Mouse (Mus musculus): ENCODE results near the gene Dmrta2. TPM values are rescaled to one million over a fixed set of nuclear protein-coding genes. Genes with fewer than 3 reads are reported as not detected.

Gene Dmrta2
- polyA plus RNA-seq, 1 experiment = 0.75 TPM

GRCm38 (mm10) chr4:109945554-109945953, 32.3 kb upstream of the Dmrta2 start:
- Histone ChIP-seq H3K27ac (ENCODE audit: insufficient read depth, low read length) (no peak overlapping the region), H3K27me3 (ENCODE audit: control insufficient read depth, insufficient read depth, low read length, poor library complexity, severe bottlenecking) (no peaks in the 10 kb centered on the region), H3K9ac (ENCODE audit: low read depth, poor library complexity, severe bottlenecking) (no peak overlapping the region), H3K4me3 (ENCODE audit: low read depth, low read length) (no peak overlapping the region), H3K36me3 (ENCODE audit: control insufficient read depth, insufficient read depth, low read length, poor library complexity, severe bottlenecking) (no peaks in the 10 kb centered on the region), H3K9me3 (replicated peaks; ENCODE audit: control insufficient read depth, insufficient read depth, low read length, poor library complexity, severe bottlenecking) (no peaks in the 10 kb centered on the region), H3K4me1 (ENCODE audit: control insufficient read depth, insufficient read depth, low read length) (no peaks in the 10 kb centered on the region)
- TF ChIP-seq CTCF (IDR thresholded peaks at IDR 0.05; ENCODE audit: low read depth, low read length) (no peak), POLR2A (IDR thresholded peaks at IDR 0.05; ENCODE audit: insufficient read depth, low read length) (no peak), EP300 (IDR thresholded peaks at IDR 0.05; ENCODE audit: insufficient read depth, low read depth, low read length) (no peak)

DNA sequence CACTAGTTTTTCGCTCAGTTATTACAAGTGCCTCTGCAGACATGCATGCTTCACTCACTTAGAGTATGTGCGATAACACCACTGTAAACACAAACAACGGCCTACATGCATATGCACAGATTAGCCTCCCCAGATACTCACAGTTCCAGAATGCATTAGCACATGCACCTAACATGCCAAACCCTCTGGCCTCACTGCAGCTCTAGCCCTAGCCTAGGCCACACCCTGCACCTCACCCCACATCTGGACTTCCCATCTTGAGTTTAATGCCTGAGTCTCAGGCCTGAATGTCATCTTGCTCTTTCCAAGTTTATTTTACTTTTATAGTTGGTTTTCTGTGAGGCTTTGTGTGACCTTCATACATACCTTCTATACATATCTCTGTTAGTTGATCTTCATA, 28.5 kb upstream of the Dmrta2 start:
- H3K4me3 ChIP-seq (ENCODE audit: low read depth, low read length) = no peak overlapping the region
- no peak overlapping the region for H3K27ac ChIP-seq (ENCODE audit: insufficient read depth, low read length)

GRCm38 (mm10) chr4:109953509-109953908, 24.3 kb upstream of the Dmrta2 start:
- H3K9ac ChIP-seq (ENCODE audit: low read depth, poor library complexity, severe bottlenecking) = no peak overlapping the region
- H3K36me3 ChIP-seq (ENCODE audit: control insufficient read depth, insufficient read depth, low read length, poor library complexity, severe bottlenecking) = no peaks in the 10 kb centered on the region
- no peaks in the 10 kb centered on the region for H3K9me3 ChIP-seq (replicated peaks; ENCODE audit: control insufficient read depth, insufficient read depth, low read length, poor library complexity, severe bottlenecking)
- H3K4me3 ChIP-seq (ENCODE audit: low read depth, low read length) = no peak overlapping the region
- H3K27ac ChIP-seq (ENCODE audit: insufficient read depth, low read length) = no peak overlapping the region
- H3K27me3 ChIP-seq (ENCODE audit: control insufficient read depth, insufficient read depth, low read length, poor library complexity, severe bottlenecking) = no peaks in the 10 kb centered on the region
- TF ChIP-seq EP300 (IDR thresholded peaks at IDR 0.05; ENCODE audit: insufficient read depth, low read depth, low read length) = no peak
- TF ChIP-seq POLR2A (IDR thresholded peaks at IDR 0.05; ENCODE audit: insufficient read depth, low read length) = no peak
- no peak for TF ChIP-seq CTCF (IDR thresholded peaks at IDR 0.05; ENCODE audit: low read depth, low read length)
- no peaks in the 10 kb centered on the region for H3K4me1 ChIP-seq (ENCODE audit: control insufficient read depth, insufficient read depth, low read length)

More for the DNA sequence above, 28.5 kb upstream of the Dmrta2 start:
- Histone ChIP-seq H3K9ac (ENCODE audit: low read depth, poor library complexity, severe bottlenecking) (no peak overlapping the region), H3K4me1 (ENCODE audit: control insufficient read depth, insufficient read depth, low read length) (no peaks in the 10 kb centered on the region), H3K9me3 (replicated peaks; ENCODE audit: control insufficient read depth, insufficient read depth, low read length, poor library complexity, severe bottlenecking) (no peaks in the 10 kb centered on the region), H3K27me3 (ENCODE audit: control insufficient read depth, insufficient read depth, low read length, poor library complexity, severe bottlenecking) (no peaks in the 10 kb centered on the region), H3K36me3 (ENCODE audit: control insufficient read depth, insufficient read depth, low read length, poor library complexity, severe bottlenecking) (no peaks in the 10 kb centered on the region)
- TF ChIP-seq CTCF (IDR thresholded peaks at IDR 0.05; ENCODE audit: low read depth, low read length) (no peak), POLR2A (IDR thresholded peaks at IDR 0.05; ENCODE audit: insufficient read depth, low read length) (no peak), EP300 (IDR thresholded peaks at IDR 0.05; ENCODE audit: insufficient read depth, low read depth, low read length) (no peak)

- H3K27ac ChIP-seq (ENCODE audit: insufficient read depth, low read length) = no peak overlapping the region
- no peak overlapping the region for H3K9ac ChIP-seq (ENCODE audit: low read depth, poor library complexity, severe bottlenecking)
These were observed 17.5 kb upstream of the Dmrta2 start for GRCm38 (mm10) chr4:109960201-109960935.

GRCm38 (mm10) chr4:109963570-109964279, 14.1 kb upstream of the Dmrta2 start:
- TF ChIP-seq EP300 (IDR thresholded peaks at IDR 0.05; ENCODE audit: insufficient read depth, low read depth, low read length) = no peak
- TF ChIP-seq CTCF (IDR thresholded peaks at IDR 0.05; ENCODE audit: low read depth, low read length) = no peak
- TF ChIP-seq POLR2A (IDR thresholded peaks at IDR 0.05; ENCODE audit: insufficient read depth, low read length) = no peak
- H3K27ac ChIP-seq (ENCODE audit: insufficient read depth, low read length) = no peak overlapping the region
- H3K9me3 ChIP-seq (replicated peaks; ENCODE audit: control insufficient read depth, insufficient read depth, low read length, poor library complexity, severe bottlenecking) = no peaks in the 10 kb centered on the region
- 0 out of 2 replicates have a peak, but pooled peaks cover 7% of the 10 kb centered on the region for H3K36me3 ChIP-seq (ENCODE audit: control insufficient read depth, insufficient read depth, low read length, poor library complexity, severe bottlenecking)
- H3K27me3 ChIP-seq (ENCODE audit: control insufficient read depth, insufficient read depth, low read length, poor library complexity, severe bottlenecking) = no peaks in the 10 kb centered on the region
- no peak overlapping the region for H3K9ac ChIP-seq (ENCODE audit: low read depth, poor library complexity, severe bottlenecking)
- no peaks in the 10 kb centered on the region for H3K4me1 ChIP-seq (ENCODE audit: control insufficient read depth, insufficient read depth, low read length)
- H3K4me3 ChIP-seq (ENCODE audit: low read depth, low read length) = no peak overlapping the region

More at GRCm38 (mm10) chr4:109960201-109960935, 17.5 kb upstream of the Dmrta2 start:
- H3K27me3 ChIP-seq (ENCODE audit: control insufficient read depth, insufficient read depth, low read length, poor library complexity, severe bottlenecking) = no peaks in the 10 kb centered on the region
- no peak for TF ChIP-seq CTCF (IDR thresholded peaks at IDR 0.05; ENCODE audit: low read depth, low read length)
- no peak for TF ChIP-seq POLR2A (IDR thresholded peaks at IDR 0.05; ENCODE audit: insufficient read depth, low read length)
- TF ChIP-seq EP300 (IDR thresholded peaks at IDR 0.05; ENCODE audit: insufficient read depth, low read depth, low read length) = no peak
- H3K36me3 ChIP-seq (ENCODE audit: control insufficient read depth, insufficient read depth, low read length, poor library complexity, severe bottlenecking) = 0 out of 2 replicates have a peak, but pooled peaks cover 7% of the 10 kb centered on the region
- no peaks in the 10 kb centered on the region for H3K4me1 ChIP-seq (ENCODE audit: control insufficient read depth, insufficient read depth, low read length)
- H3K4me3 ChIP-seq (ENCODE audit: low read depth, low read length) = no peak overlapping the region
- no peaks in the 10 kb centered on the region for H3K9me3 ChIP-seq (replicated peaks; ENCODE audit: control insufficient read depth, insufficient read depth, low read length, poor library complexity, severe bottlenecking)

- H3K27ac ChIP-seq (ENCODE audit: insufficient read depth, low read length) = no peak overlapping the region
- H3K9me3 ChIP-seq (replicated peaks; ENCODE audit: control insufficient read depth, insufficient read depth, low read length, poor library complexity, severe bottlenecking) = no peaks in the 10 kb centered on the region
- no peaks in the 10 kb centered on the region for H3K4me1 ChIP-seq (ENCODE audit: control insufficient read depth, insufficient read depth, low read length)
- 0 out of 2 replicates have a peak, but pooled peaks cover 2% of the 10 kb centered on the region for H3K27me3 ChIP-seq (ENCODE audit: control insufficient read depth, insufficient read depth, low read length, poor library complexity, severe bottlenecking)
- TF ChIP-seq POLR2A (IDR thresholded peaks at IDR 0.05; ENCODE audit: insufficient read depth, low read length) (no peak), CTCF (IDR thresholded peaks at IDR 0.05; ENCODE audit: low read depth, low read length) (no peak), EP300 (IDR thresholded peaks at IDR 0.05; ENCODE audit: insufficient read depth, low read depth, low read length) (no peak)
- H3K9ac ChIP-seq (ENCODE audit: low read depth, poor library complexity, severe bottlenecking) = no peak overlapping the region
- no peak overlapping the region for H3K4me3 ChIP-seq (ENCODE audit: low read depth, low read length)
- H3K36me3 ChIP-seq (ENCODE audit: control insufficient read depth, insufficient read depth, low read length, poor library complexity, severe bottlenecking) = no peaks in the 10 kb centered on the region
These were observed 8.3 kb upstream of the Dmrta2 start for GRCm38 (mm10) chr4:109969561-109969960.
